Mouse (Mus musculus) midbrain, postnatal 0 days (tissue): ENCODE measurements around the gene 0610040J01Rik. TPM values are rescaled to one million over a fixed set of nuclear protein-coding genes. Genes with fewer than 3 reads are reported as not detected.
A peak's percentile ranks its signal among the peaks of the same experiment; 100 is the strongest.

Experiments
- ATAC-seq: fragments of 200-750 bp; cut with Nextera tagmentation; 2 replicates; pipeline ENCODE4 v1.8.0; 2017; ENCODE audit warnings: moderate number of reproducible peaks, mild to moderate bottlenecking, moderate TSS enrichment, moderate library complexity; ENCODE audit not compliant: low FRiP score
- DNase-seq: peaks from one replicate; pipeline ENCODE4 v3.0.0-alpha.2; 2015; ENCODE audit warnings: low spot score
- H3K27ac ChIP-seq: fragments of 300-500 bp; sonication (generic); 2 replicates; pipeline ENCODE4 v1.5.1; 2014; ENCODE audit warnings: low read depth, mild to moderate bottlenecking, low read length, mixed read lengths
- H3K27me3 ChIP-seq: fragments of 300-500 bp; sonication (generic); 2 replicates; pipeline ENCODE4 v1.6.1; 2014; ENCODE audit warnings: low read length, control low read depth, mixed read lengths; ENCODE audit not compliant: insufficient read depth
- H3K36me3 ChIP-seq: fragments of 300-500 bp; sonication (generic); 2 replicates; pipeline ENCODE4 v1.6.1; 2014; ENCODE audit warnings: low read length, control low read depth, mixed read lengths; ENCODE audit not compliant: insufficient read depth
- H3K4me1 ChIP-seq: fragments of 300-500 bp; sonication (generic); 2 replicates; pipeline ENCODE4 v1.6.1; 2014; ENCODE audit warnings: mild to moderate bottlenecking, control low read depth, antibody characterized with exemption, low read length, mixed read lengths; ENCODE audit not compliant: insufficient read depth
- H3K4me2 ChIP-seq: fragments of 300-500 bp; sonication (generic); 2 replicates; pipeline ENCODE4 v1.6.1; 2014; ENCODE audit warnings: low read depth, mild to moderate bottlenecking, low read length, mixed read lengths; ENCODE audit not compliant: poor library complexity, severe bottlenecking
- H3K4me3 ChIP-seq: fragments of 300-500 bp; sonication (generic); 2 replicates; pipeline ENCODE4 v1.5.1; 2014; ENCODE audit warnings: low read depth, mild to moderate bottlenecking, low read length, moderate library complexity
- H3K9ac ChIP-seq: fragments of 300-500 bp; sonication (generic); replicated peaks from 2 replicates; pipeline ENCODE4 v1.6.1; 2014; ENCODE audit warnings: mild to moderate bottlenecking, low read length, moderate library complexity, mixed read lengths; ENCODE audit not compliant: poor library complexity, severe bottlenecking
- H3K9me3 ChIP-seq: fragments of 300-500 bp; sonication (generic); 2 replicates; pipeline ENCODE4 v1.6.1; 2016; ENCODE audit warnings: low read length, control low read depth
- CTCF ChIP-seq: IDR thresholded peaks from 2 replicates; pipeline ENCODE4 v1.5.1; 2016; ENCODE audit warnings: antibody characterized with exemption, mild to moderate bottlenecking
- WGBS: fragments of 180-500 bp; shearing (Covaris S2); extraction: QIAGEN DNeasy Blood & Tissue Kit; methylation state at CpG from one replicate; pipeline ENCODE4 v1.1.7; 2014; 5-methylcytosine and 5-hydroxymethylcytosine counted together
- polyA plus RNA-seq: library from polyadenylated mRNA; unstranded; fragments of >200 nt; fragmentation: Nextera tagmentation; extraction: Ambion mirVana; gene quantifications from 2 replicates; pipeline ENCODE4 v1.2.1, GENCODE M21; 2015
- total RNA-seq: library from RNA; depleted of rRNA; stranded (reverse); fragments of >200 nt; gene quantifications from 2 replicates; pipeline ENCODE4 v1.2.3, GENCODE M21; 2014

0610040J01Rik gene
- total and polyA plus RNA-seq, 2 experiments from 2014 or later: 0.93 to 3.2 TPM

DNA sequence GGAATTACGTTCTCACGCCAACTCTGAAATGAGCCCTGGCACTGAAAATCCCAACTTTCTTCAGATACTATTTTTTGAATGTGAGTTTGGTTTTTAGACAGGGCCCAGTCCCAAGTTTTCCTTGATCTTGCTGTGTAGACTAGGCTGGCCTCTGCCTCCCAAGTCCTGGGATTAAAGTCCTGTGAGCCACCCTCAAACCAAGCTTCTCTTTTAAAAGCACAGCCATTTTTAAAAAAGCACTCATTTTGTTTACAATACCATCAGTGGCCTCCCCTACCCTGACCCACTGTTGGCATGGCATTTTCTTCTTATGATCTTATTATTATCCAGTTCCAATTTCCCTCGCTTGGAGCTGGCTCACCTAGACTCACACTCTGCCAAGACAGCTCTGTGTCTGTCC is 22.3 kb downstream of the 0610040J01Rik start:
- H3K4me1 ChIP-seq: no peaks in the 10 kb centered on the region
- no peak overlapping the region for H3K4me3 ChIP-seq
- H3K4me2 ChIP-seq: no peak overlapping the region
- ATAC-seq (no peak), DNase-seq (no peak)
- no peaks in the 10 kb centered on the region for H3K9me3 ChIP-seq
- 49% methylated on average over 3 of the region's 3 CpGs for WGBS
- TF ChIP-seq CTCF: no peak
- no peak overlapping the region for H3K9ac ChIP-seq
- no peaks in the 10 kb centered on the region for H3K27me3 ChIP-seq
- H3K36me3 ChIP-seq: no peaks in the 10 kb centered on the region
- H3K27ac ChIP-seq: no peak overlapping the region

GRCm38 (mm10) chr5:63837115-63837514 is 25.0 kb downstream of the 0610040J01Rik start:
- no peak for TF ChIP-seq CTCF
- H3K9me3 ChIP-seq: no peaks in the 10 kb centered on the region
- H3K4me2 ChIP-seq: no peak overlapping the region
- H3K27me3 ChIP-seq: no peaks in the 10 kb centered on the region
- H3K4me3 ChIP-seq: no peak overlapping the region
- no peak overlapping the region for H3K27ac ChIP-seq
- H3K4me1 ChIP-seq: no peaks in the 10 kb centered on the region
- DNase-seq: no peak
- no peak overlapping the region for H3K9ac ChIP-seq
- H3K36me3 ChIP-seq: no peaks in the 10 kb centered on the region
- ATAC-seq: no peak
- WGBS: 93% methylated on average over 5 of the region's 5 CpGs

DNA sequence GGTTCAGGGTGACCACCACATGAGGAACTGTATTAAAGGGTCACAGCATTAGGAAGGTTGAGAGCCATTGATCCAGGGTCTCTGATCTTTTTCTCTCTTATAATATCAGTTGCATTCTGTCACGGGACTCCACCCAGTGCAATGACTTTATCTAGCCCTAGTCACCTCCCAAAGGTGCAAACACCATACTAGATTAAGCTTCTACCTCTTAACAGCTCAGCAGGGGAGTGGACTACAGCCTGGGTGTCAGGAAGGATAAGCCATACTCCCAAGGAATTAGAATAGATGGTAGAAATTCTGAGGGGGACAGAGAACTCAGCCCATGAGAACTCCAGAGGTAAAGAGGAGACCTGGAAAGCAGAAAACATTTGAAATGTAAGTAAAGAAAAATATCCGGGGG is 25.7 kb downstream of the 0610040J01Rik start:
- no peaks in the 10 kb centered on the region for H3K36me3 ChIP-seq
- H3K4me2 ChIP-seq: no peak overlapping the region
- H3K9me3 ChIP-seq: no peaks in the 10 kb centered on the region
- ATAC-seq (no peak), DNase-seq (no peak)
- H3K27ac ChIP-seq: no peak overlapping the region
- no peak for TF ChIP-seq CTCF
- H3K9ac ChIP-seq: no peak overlapping the region
- no peaks in the 10 kb centered on the region for H3K4me1 ChIP-seq
- H3K4me3 ChIP-seq: no peak overlapping the region
- WGBS: 89% methylated on average over 2 of the region's 2 CpGs
- no peaks in the 10 kb centered on the region for H3K27me3 ChIP-seq

- Histone ChIP-seq H3K36me3 (no peaks in the 10 kb centered on the region), H3K4me3 (no peak overlapping the region), H3K27ac (no peak overlapping the region), H3K27me3 (no peaks in the 10 kb centered on the region), H3K9me3 (no peaks in the 10 kb centered on the region), H3K9ac (no peak overlapping the region), H3K4me2 (no peak overlapping the region), H3K4me1 (no peaks in the 10 kb centered on the region)
- DNase-seq (peak; percentile 24), ATAC-seq (no peak)
- TF ChIP-seq CTCF: no peak
- 72% methylated on average over 12 of the region's 12 CpGs for WGBS
Observed at GRCm38 (mm10) chr5:63839801-63840416, 27.7 kb downstream of the 0610040J01Rik start.

GRCm38 (mm10) chr5:63847080-63847479 is 34.9 kb downstream of the 0610040J01Rik start:
- H3K36me3 ChIP-seq: no peaks in the 10 kb centered on the region
- H3K4me3 ChIP-seq: no peak overlapping the region
- no peak overlapping the region for H3K27ac ChIP-seq
- no peaks in the 10 kb centered on the region for H3K9me3 ChIP-seq
- H3K9ac ChIP-seq: no peak overlapping the region
- H3K27me3 ChIP-seq: no peaks in the 10 kb centered on the region
- TF ChIP-seq CTCF: no peak
- 97% methylated on average over 8 of the region's 8 CpGs for WGBS
- H3K4me1 ChIP-seq: no peaks in the 10 kb centered on the region
- no peak for DNase-seq
- H3K4me2 ChIP-seq: no peak overlapping the region
- ATAC-seq: no peak

DNA sequence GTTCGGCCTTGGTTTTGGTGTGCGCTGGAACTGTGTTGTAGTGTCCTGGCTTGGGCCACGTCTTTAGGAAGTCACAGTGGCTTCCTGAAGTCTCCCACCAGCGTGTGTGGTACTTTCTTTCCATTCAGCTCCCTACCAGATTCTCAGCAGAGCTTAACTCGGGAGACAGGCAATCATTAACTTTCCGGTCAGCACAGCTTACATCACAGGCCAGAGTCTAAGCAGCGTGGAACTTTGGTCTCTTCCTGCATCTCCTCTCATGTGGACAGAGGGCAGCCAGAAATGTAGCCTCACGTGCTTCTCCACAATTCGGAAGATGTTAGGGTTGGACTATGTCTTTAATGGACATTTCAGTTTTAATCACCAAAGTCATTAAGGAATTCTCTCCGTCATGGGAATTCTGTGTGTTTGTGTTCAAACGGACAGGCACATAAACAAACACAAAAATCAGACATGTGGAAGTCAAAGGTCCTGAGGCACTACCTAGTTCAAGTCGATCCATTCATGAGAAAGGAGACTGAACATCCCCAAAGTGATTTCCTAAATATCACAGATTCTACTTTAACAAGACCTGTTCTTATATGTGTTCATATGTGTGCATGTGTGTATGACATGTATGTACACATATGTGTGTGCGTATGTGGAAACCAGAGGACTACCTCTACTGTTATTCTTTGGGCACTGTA is 35.5 kb downstream of the 0610040J01Rik start:
- H3K4me1 ChIP-seq: no peaks in the 10 kb centered on the region
- no peak overlapping the region for H3K4me2 ChIP-seq
- no peak overlapping the region for H3K9ac ChIP-seq
- no peak for TF ChIP-seq CTCF
- ATAC-seq: no peak
- no peaks in the 10 kb centered on the region for H3K36me3 ChIP-seq
- H3K27me3 ChIP-seq: no peaks in the 10 kb centered on the region
- H3K9me3 ChIP-seq: no peaks in the 10 kb centered on the region
- no peak overlapping the region for H3K4me3 ChIP-seq
- DNase-seq: no peak
- no peak overlapping the region for H3K27ac ChIP-seq
- WGBS: 91% methylated on average over 13 of the region's 13 CpGs
